Mouse (Mus musculus): ENCODE measurements around the gene Gapvd1. TPM values are rescaled to one million over a fixed set of nuclear protein-coding genes. Genes with fewer than 3 reads are reported as not detected.

Gapvd1 gene
- polyA plus RNA-seq, 1 experiment from 2014 or later: 60.7 TPM

GRCm38 (mm10) chr2:34684076-34684870 is 70.8 kb downstream of the Gapvd1 start:
- WGBS: 89% methylated on average over 9 of the region's 9 CpGs
- no peaks in the 10 kb centered on the region for H3K27me3 ChIP-seq
- H3K9ac ChIP-seq: no peak overlapping the region
- no peaks in the 10 kb centered on the region for H3K4me1 ChIP-seq (replicated peaks)
- no peak overlapping the region for H3K4me2 ChIP-seq
- peaks cover 70% of the 10 kb centered on the region for H3K36me3 ChIP-seq
- no peak overlapping the region for H3K4me3 ChIP-seq
- no peaks in the 10 kb centered on the region for H3K9me3 ChIP-seq (replicated peaks)
- no peak for ATAC-seq (replicated peaks; ENCODE audit: insufficient number of reproducible peaks, insufficient read depth, low FRiP score, low read depth)
- no peak overlapping the region for H3K27ac ChIP-seq

- H3K36me3 ChIP-seq: peaks cover 62% of the 10 kb centered on the region
- no peaks in the 10 kb centered on the region for H3K4me1 ChIP-seq (replicated peaks)
- H3K27ac ChIP-seq: no peak overlapping the region
- ATAC-seq (replicated peaks; ENCODE audit: insufficient number of reproducible peaks, insufficient read depth, low FRiP score, low read depth): no peak
- H3K9me3 ChIP-seq (replicated peaks): no peaks in the 10 kb centered on the region
- H3K27me3 ChIP-seq: no peaks in the 10 kb centered on the region
- H3K4me3 ChIP-seq: no peak overlapping the region
- no peak overlapping the region for H3K4me2 ChIP-seq
- H3K9ac ChIP-seq: no peak overlapping the region
- WGBS: 87% methylated on average over 4 of the region's 4 CpGs
These were observed 77.1 kb downstream of the Gapvd1 start for GRCm38 (mm10) chr2:34677976-34678375.

GRCm38 (mm10) chr2:34677061-34677460 is 78.0 kb downstream of the Gapvd1 start:
- no peak overlapping the region for H3K4me2 ChIP-seq
- no peaks in the 10 kb centered on the region for H3K27me3 ChIP-seq
- H3K9ac ChIP-seq: no peak overlapping the region
- H3K4me1 ChIP-seq (replicated peaks): peaks cover 2% of the 10 kb centered on the region; the same call in 1 of the 2 replicates
- no peak overlapping the region for H3K27ac ChIP-seq
- no peaks in the 10 kb centered on the region for H3K9me3 ChIP-seq (replicated peaks)
- 94% methylated on average over 8 of the region's 8 CpGs for WGBS
- peaks cover 53% of the 10 kb centered on the region for H3K36me3 ChIP-seq
- no peak for ATAC-seq (replicated peaks; ENCODE audit: insufficient number of reproducible peaks, insufficient read depth, low FRiP score, low read depth)
- H3K4me3 ChIP-seq: no peak overlapping the region

GRCm38 (mm10) chr2:34673846-34674245 is 81.2 kb downstream of the Gapvd1 start:
- no peak for ATAC-seq (replicated peaks; ENCODE audit: insufficient number of reproducible peaks, insufficient read depth, low FRiP score, low read depth)
- H3K4me2 ChIP-seq: no peak overlapping the region
- H3K4me3 ChIP-seq: no peak overlapping the region
- H3K27ac ChIP-seq: no peak overlapping the region
- 86% methylated on average over 11 of the region's 11 CpGs for WGBS
- H3K9me3 ChIP-seq (replicated peaks): no peaks in the 10 kb centered on the region
- peaks cover 24% of the 10 kb centered on the region for H3K4me1 ChIP-seq (replicated peaks)
- no peaks in the 10 kb centered on the region; the same call in 1 of the 2 replicates for H3K27me3 ChIP-seq
- peaks cover 42% of the 10 kb centered on the region for H3K36me3 ChIP-seq
- H3K9ac ChIP-seq: no peak overlapping the region

- Histone ChIP-seq H3K4me2 (peak overlapping the region; percentile 94), H3K9me3 (replicated peaks) (no peaks in the 10 kb centered on the region), H3K27me3 (no peaks in the 10 kb centered on the region; the same call in 1 of the 2 replicates), H3K4me3 (peak overlapping the region; percentile 60), H3K4me1 (replicated peaks) (peaks cover 30% of the 10 kb centered on the region), H3K36me3 (peaks cover 18% of the 10 kb centered on the region; the same call in 1 of the 2 replicates), H3K9ac (peak overlapping the region; percentile 72), H3K27ac (peak overlapping the region; percentile 62)
- 22% methylated on average over 31 of the region's 31 CpGs for WGBS
- peak; percentile 73 for ATAC-seq (replicated peaks; ENCODE audit: insufficient number of reproducible peaks, insufficient read depth, low FRiP score, low read depth)
These were observed 83.5 kb downstream of the Gapvd1 start for GRCm38 (mm10) chr2:34671385-34672026.

- no peaks in the 10 kb centered on the region for H3K9me3 ChIP-seq (replicated peaks)
- WGBS: 75% methylated on average over 6 of the region's 6 CpGs
- no peak overlapping the region for H3K27ac ChIP-seq
- H3K36me3 ChIP-seq: peaks cover 8% of the 10 kb centered on the region; the same call in 1 of the 2 replicates
- H3K4me1 ChIP-seq (replicated peaks): peaks cover 30% of the 10 kb centered on the region
- H3K27me3 ChIP-seq: no peaks in the 10 kb centered on the region; the same call in 1 of the 2 replicates
- H3K4me3 ChIP-seq: no peak overlapping the region
- ATAC-seq (replicated peaks; ENCODE audit: insufficient number of reproducible peaks, insufficient read depth, low FRiP score, low read depth): no peak
- no peak overlapping the region for H3K4me2 ChIP-seq
- no peak overlapping the region for H3K9ac ChIP-seq
These were observed 84.6 kb downstream of the Gapvd1 start for GRCm38 (mm10) chr2:34670470-34670869.

- 25% methylated on average over 8 of the region's 8 CpGs for WGBS
- H3K9ac ChIP-seq: no peak overlapping the region
- no peaks in the 10 kb centered on the region for H3K36me3 ChIP-seq
- H3K4me3 ChIP-seq: no peak overlapping the region
- peaks cover 30% of the 10 kb centered on the region for H3K4me1 ChIP-seq (replicated peaks)
- H3K27ac ChIP-seq: peak overlapping the region; percentile 82
- H3K27me3 ChIP-seq: no peaks in the 10 kb centered on the region; the same call in 1 of the 2 replicates
- peak; percentile 20; the same call in 1 of the 2 replicates for ATAC-seq (replicated peaks; ENCODE audit: insufficient number of reproducible peaks, insufficient read depth, low FRiP score, low read depth)
- H3K9me3 ChIP-seq (replicated peaks): no peaks in the 10 kb centered on the region
- H3K4me2 ChIP-seq: peak overlapping the region; percentile 44
These were observed 85.8 kb downstream of the Gapvd1 start for GRCm38 (mm10) chr2:34669203-34669746.

GRCm38 (mm10) chr2:34668440-34669191 is 86.4 kb downstream of the Gapvd1 start:
- H3K9ac ChIP-seq: no peak overlapping the region
- no peaks in the 10 kb centered on the region for H3K9me3 ChIP-seq (replicated peaks)
- no peaks in the 10 kb centered on the region; the same call in 1 of the 2 replicates for H3K27me3 ChIP-seq
- peak overlapping the region; percentile 19; the same call in 1 of the 2 replicates for H3K4me3 ChIP-seq
- H3K4me2 ChIP-seq: peak overlapping the region; percentile 44
- H3K4me1 ChIP-seq (replicated peaks): peaks cover 30% of the 10 kb centered on the region
- WGBS: 37% methylated on average over 17 of the region's 17 CpGs
- ATAC-seq (replicated peaks; ENCODE audit: insufficient number of reproducible peaks, insufficient read depth, low FRiP score, low read depth): no peak
- peak overlapping the region; percentile 82 for H3K27ac ChIP-seq
- no peaks in the 10 kb centered on the region for H3K36me3 ChIP-seq

- H3K4me1 ChIP-seq (replicated peaks): peaks cover 30% of the 10 kb centered on the region
- no peak overlapping the region for H3K4me3 ChIP-seq
- WGBS: 57% methylated on average over 10 of the region's 10 CpGs
- H3K27me3 ChIP-seq: no peaks in the 10 kb centered on the region; the same call in 1 of the 2 replicates
- no peak overlapping the region for H3K4me2 ChIP-seq
- H3K27ac ChIP-seq: no peak overlapping the region
- no peaks in the 10 kb centered on the region for H3K9me3 ChIP-seq (replicated peaks)
- H3K9ac ChIP-seq: no peak overlapping the region
- H3K36me3 ChIP-seq: no peaks in the 10 kb centered on the region
- ATAC-seq (replicated peaks; ENCODE audit: insufficient number of reproducible peaks, insufficient read depth, low FRiP score, low read depth): no peak
These were observed 87.2 kb downstream of the Gapvd1 start for GRCm38 (mm10) chr2:34667820-34668219.

- no peak for ATAC-seq (replicated peaks; ENCODE audit: insufficient number of reproducible peaks, insufficient read depth, low FRiP score, low read depth)
- 66% methylated on average over 11 of the region's 11 CpGs for WGBS
- no peak overlapping the region for H3K27ac ChIP-seq
- H3K4me3 ChIP-seq: no peak overlapping the region
- no peaks in the 10 kb centered on the region for H3K27me3 ChIP-seq
- H3K4me1 ChIP-seq (replicated peaks): peaks cover 10% of the 10 kb centered on the region
- H3K9ac ChIP-seq: no peak overlapping the region
- no peaks in the 10 kb centered on the region for H3K9me3 ChIP-seq (replicated peaks)
- H3K4me2 ChIP-seq: no peak overlapping the region
- no peaks in the 10 kb centered on the region for H3K36me3 ChIP-seq
These were observed 107.6 kb downstream of the Gapvd1 start for GRCm38 (mm10) chr2:34647410-34647809.

- Histone ChIP-seq H3K4me1 (replicated peaks) (peaks cover 10% of the 10 kb centered on the region), H3K4me2 (peak overlapping the region; percentile 83), H3K9me3 (replicated peaks) (no peaks in the 10 kb centered on the region), H3K36me3 (no peaks in the 10 kb centered on the region), H3K27me3 (no peaks in the 10 kb centered on the region), H3K27ac (no peak overlapping the region), H3K4me3 (peak overlapping the region; percentile 55), H3K9ac (no peak overlapping the region)
- no peak for ATAC-seq (replicated peaks; ENCODE audit: insufficient number of reproducible peaks, insufficient read depth, low FRiP score, low read depth)
- 6% methylated on average over 5 of the region's 5 CpGs for WGBS
These were observed 108.5 kb downstream of the Gapvd1 start for GRCm38 (mm10) chr2:34646541-34646865.

Data from heart, embryonic 15.5 days (tissue).